Mouse (Mus musculus) forebrain, postnatal 0 days (tissue): ENCODE results near the gene Tubb4a. TPM values are rescaled to one million over a fixed set of nuclear protein-coding genes. Genes with fewer than 3 reads are reported as not detected.

Experiments used
- ATAC-seq: fragments of 200-750 bp; cut with Nextera tagmentation; 2 replicates; pipeline ENCODE4 v1.8.0; 2017; ENCODE audit warnings: mild to moderate bottlenecking, moderate library complexity
- DNase-seq: peaks from one replicate; pipeline ENCODE4 v3.0.0-alpha.2; 2015
- H3K27ac ChIP-seq: fragments of 300-500 bp; sonication (generic); 2 replicates; pipeline ENCODE4 v1.5.1; 2014; ENCODE audit warnings: low read depth, mild to moderate bottlenecking, antibody characterized with exemption, low read length, moderate library complexity, mixed read lengths
- H3K27me3 ChIP-seq: fragments of 300-500 bp; sonication (generic); 2 replicates; pipeline ENCODE4 v1.6.1; 2014; ENCODE audit warnings: mild to moderate bottlenecking, low read length, mixed read lengths; ENCODE audit not compliant: insufficient read depth
- H3K36me3 ChIP-seq: fragments of 300-500 bp; sonication (generic); 2 replicates; pipeline ENCODE4 v1.6.1; 2014; ENCODE audit warnings: mild to moderate bottlenecking, moderate library complexity; ENCODE audit not compliant: insufficient read depth
- H3K4me1 ChIP-seq: fragments of 300-500 bp; sonication (generic); 2 replicates; pipeline ENCODE4 v1.6.1; 2014; ENCODE audit warnings: antibody characterized with exemption; ENCODE audit not compliant: insufficient read depth
- H3K4me2 ChIP-seq: fragments of 300-500 bp; sonication (generic); 2 replicates; pipeline ENCODE4 v1.6.1; 2014; ENCODE audit warnings: low read depth, mild to moderate bottlenecking, moderate library complexity
- H3K4me3 ChIP-seq: fragments of 300-500 bp; sonication (generic); 2 replicates; pipeline ENCODE4 v1.5.1; 2014; ENCODE audit warnings: low read depth, low read length, mixed read lengths
- H3K9ac ChIP-seq: fragments of 300-500 bp; sonication (generic); 2 replicates; pipeline ENCODE4 v1.6.1; 2014; ENCODE audit warnings: mild to moderate bottlenecking
- H3K9me3 ChIP-seq: fragments of 300-500 bp; sonication (generic); 2 replicates; pipeline ENCODE4 v1.6.1; 2016; ENCODE audit warnings: low read length
- CTCF ChIP-seq: sonication (generic); IDR thresholded peaks from 2 replicates; pipeline ENCODE4 v1.5.1; 2016; ENCODE audit warnings: antibody characterized with exemption, control low read depth, low read depth
- WGBS: fragments of 180-500 bp; shearing (Covaris S2); extraction: QIAGEN DNeasy Blood & Tissue Kit; methylation state at CpG from one replicate; pipeline ENCODE4 v1.1.7; 2014; 5-methylcytosine and 5-hydroxymethylcytosine counted together
- polyA plus RNA-seq: library from polyadenylated mRNA; unstranded; fragments of >200 nt; fragmentation: Nextera tagmentation; extraction: Ambion mirVana; gene quantifications from 2 replicates; pipeline ENCODE4 v1.2.1, GENCODE M21; 2015
- total RNA-seq: library from RNA; depleted of rRNA; stranded (reverse); fragments of >200 nt; gene quantifications from 2 replicates; pipeline ENCODE4 v1.2.3, GENCODE M21; 2014

Gene Tubb4a
- total and polyA plus RNA-seq, 2 experiments from 2014 or later: 157 to 453 TPM

DNA sequence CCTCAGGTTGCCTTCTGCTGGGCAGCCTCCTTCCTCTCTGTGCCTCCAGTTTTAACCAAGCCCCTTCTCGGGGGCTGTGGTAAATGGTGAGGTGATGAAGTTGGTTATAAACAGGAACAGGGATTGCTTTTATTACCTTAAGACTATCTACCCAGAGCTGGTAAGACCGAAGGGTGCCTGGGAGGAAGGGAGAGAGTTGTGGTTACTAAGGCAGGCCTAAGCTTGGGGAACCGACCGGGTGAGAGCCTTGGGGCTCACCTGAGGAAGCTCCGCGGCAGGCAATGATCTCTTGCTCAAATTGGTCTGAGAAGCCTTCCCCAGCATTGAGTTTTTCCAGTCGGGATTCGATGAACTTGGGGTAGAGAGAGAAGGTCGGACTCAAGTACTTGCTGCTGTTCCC, 17.3 kb downstream of the Tubb4a start:
- H3K27me3 ChIP-seq: no peaks in the 10 kb centered on the region
- no peak overlapping the region for H3K27ac ChIP-seq
- ATAC-seq: 0 out of 2 replicates have a peak, but pooled peaks have one; percentile 10
- 0 out of 2 replicates have a peak overlapping the region, but pooled peaks have one; percentile 8 for H3K4me2 ChIP-seq
- no peak for TF ChIP-seq CTCF
- H3K4me1 ChIP-seq: no peaks in the 10 kb centered on the region
- H3K4me3 ChIP-seq: no peak overlapping the region
- no peaks in the 10 kb centered on the region for H3K36me3 ChIP-seq
- H3K9ac ChIP-seq: 0 out of 2 replicates have a peak overlapping the region, but pooled peaks have one; percentile 19
- H3K9me3 ChIP-seq: no peaks in the 10 kb centered on the region
- no peak for DNase-seq
- 13% methylated on average over 9 of the region's 9 CpGs for WGBS

DNA sequence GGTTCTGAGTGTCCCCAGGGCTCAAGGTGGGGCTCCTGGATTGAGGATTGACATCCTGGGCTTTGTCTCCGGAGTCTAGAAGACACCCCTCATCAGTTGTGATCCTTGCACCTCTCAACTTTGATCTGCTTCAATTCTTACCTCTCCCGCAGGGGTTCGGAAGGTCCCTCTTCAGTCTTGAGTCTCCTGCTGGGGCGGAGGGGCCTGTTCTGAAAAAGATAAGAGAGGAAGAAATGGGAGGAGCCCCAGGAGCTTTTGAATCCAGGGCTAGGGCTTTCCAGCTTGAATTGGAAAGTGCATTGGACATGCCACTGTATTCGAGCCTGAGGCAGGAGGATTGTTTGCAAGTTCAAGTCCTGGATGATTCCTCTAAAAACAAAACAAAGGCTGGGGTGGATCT, 20.7 kb downstream of the Tubb4a start:
- no peaks in the 10 kb centered on the region for H3K36me3 ChIP-seq
- ATAC-seq: no peak
- no peaks in the 10 kb centered on the region for H3K9me3 ChIP-seq
- no peak overlapping the region for H3K4me2 ChIP-seq
- no peak overlapping the region for H3K4me3 ChIP-seq
- DNase-seq: no peak
- H3K4me1 ChIP-seq: no peaks in the 10 kb centered on the region
- no peak overlapping the region for H3K27ac ChIP-seq
- peaks cover 13% of the 10 kb centered on the region for H3K27me3 ChIP-seq
- H3K9ac ChIP-seq: no peak overlapping the region
- TF ChIP-seq CTCF: no peak
- 58% methylated on average over 5 of the region's 5 CpGs for WGBS

DNA sequence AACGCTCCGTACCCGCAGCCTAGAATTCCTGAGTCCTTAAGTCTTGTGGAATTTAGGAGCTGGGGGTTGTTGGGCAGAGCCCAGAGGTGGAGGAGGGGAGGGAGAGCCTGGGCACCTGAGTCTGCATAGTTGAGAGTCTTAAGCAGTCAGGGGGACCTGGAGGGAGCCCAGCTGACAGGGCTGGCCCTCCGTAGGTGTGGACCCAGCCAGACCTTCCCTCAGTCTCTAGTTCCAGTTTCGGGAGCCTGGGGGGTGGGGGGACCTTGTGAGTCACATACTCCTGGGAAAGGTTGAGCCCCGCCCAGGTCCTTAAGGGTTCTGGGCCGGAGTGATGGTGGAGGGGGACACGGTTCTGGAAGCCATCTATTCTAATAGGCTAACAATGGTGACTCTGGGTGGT, 24.6 kb downstream of the Tubb4a start:
- Histone ChIP-seq H3K36me3 (no peaks in the 10 kb centered on the region), H3K9me3 (no peaks in the 10 kb centered on the region), H3K4me2 (no peak overlapping the region), H3K4me1 (peaks cover 8% of the 10 kb centered on the region), H3K27ac (no peak overlapping the region), H3K4me3 (no peak overlapping the region), H3K27me3 (peaks cover 22% of the 10 kb centered on the region), H3K9ac (no peak overlapping the region)
- TF ChIP-seq CTCF: no peak
- ATAC-seq: no peak
- no peak for DNase-seq
- 11% methylated on average over 8 of the region's 8 CpGs for WGBS

DNA sequence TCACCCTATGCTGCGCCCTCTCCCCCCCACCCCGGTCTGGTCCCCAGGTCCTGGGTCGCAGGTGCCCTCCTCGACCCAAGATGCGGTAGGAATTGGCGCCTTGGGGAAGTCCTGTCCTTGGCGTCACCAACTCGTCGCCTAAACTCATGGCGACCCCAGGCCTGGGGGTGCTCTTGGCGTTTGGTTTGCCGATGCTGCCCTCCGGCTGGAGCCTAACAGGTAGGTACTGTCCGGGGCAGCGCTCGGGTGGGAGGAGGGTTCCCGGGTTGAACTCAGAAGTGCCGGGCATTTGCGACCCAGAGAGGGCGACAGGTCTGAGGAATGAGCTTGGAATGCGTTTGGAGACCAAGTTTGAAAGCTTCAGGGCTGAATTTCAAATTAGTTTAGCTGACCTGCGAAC, 25.0 kb downstream of the Tubb4a start:
- WGBS: 4% methylated on average over 22 of the region's 22 CpGs
- TF ChIP-seq CTCF: no peak
- H3K9ac ChIP-seq: no peak overlapping the region
- no peaks in the 10 kb centered on the region for H3K36me3 ChIP-seq
- DNase-seq (no peak), ATAC-seq (no peak)
- H3K27ac ChIP-seq: no peak overlapping the region
- H3K27me3 ChIP-seq: peaks cover 22% of the 10 kb centered on the region
- peak overlapping the region; percentile 45 for H3K4me2 ChIP-seq
- peak overlapping the region; percentile 30 for H3K4me3 ChIP-seq
- no peaks in the 10 kb centered on the region for H3K9me3 ChIP-seq
- H3K4me1 ChIP-seq: peaks cover 9% of the 10 kb centered on the region

DNA sequence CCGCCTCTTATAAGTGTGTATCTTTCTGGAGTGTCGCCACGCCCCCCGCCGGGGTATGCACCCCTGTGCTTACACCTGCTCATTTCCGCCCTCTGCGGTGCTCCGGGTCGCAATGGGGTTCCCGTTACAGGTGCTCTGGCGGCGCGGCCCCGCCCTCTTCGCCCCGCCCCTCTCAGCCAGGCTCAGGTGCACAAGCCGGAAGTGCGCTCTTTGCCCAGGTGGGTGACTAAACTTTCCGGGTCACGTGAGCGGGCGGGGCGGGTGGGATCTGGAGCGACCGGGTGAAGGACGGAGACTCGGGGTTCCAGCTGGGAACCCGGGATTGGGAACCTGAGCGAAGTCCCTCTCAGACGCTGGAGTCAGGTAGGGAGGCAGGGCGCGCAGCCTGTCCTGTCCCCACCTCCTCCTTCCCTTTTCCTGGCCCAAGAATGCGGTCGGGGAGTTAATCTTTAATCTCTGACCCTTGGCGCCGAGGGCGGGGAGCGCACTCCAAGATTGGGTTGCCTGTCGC, 25.5 kb downstream of the Tubb4a start:
- Histone ChIP-seq H3K4me1 (peaks cover 9% of the 10 kb centered on the region), H3K4me3 (peak overlapping the region; percentile 30), H3K36me3 (peaks cover 3% of the 10 kb centered on the region; the same call in 1 of the 2 replicates), H3K4me2 (peak overlapping the region; percentile 45), H3K27ac (no peak overlapping the region), H3K27me3 (peaks cover 22% of the 10 kb centered on the region), H3K9ac (no peak overlapping the region), H3K9me3 (no peaks in the 10 kb centered on the region)
- no peak for TF ChIP-seq CTCF
- under 1% methylated on average over 39 of the region's 39 CpGs for WGBS
- ATAC-seq (no peak), DNase-seq (no peak)

DNA sequence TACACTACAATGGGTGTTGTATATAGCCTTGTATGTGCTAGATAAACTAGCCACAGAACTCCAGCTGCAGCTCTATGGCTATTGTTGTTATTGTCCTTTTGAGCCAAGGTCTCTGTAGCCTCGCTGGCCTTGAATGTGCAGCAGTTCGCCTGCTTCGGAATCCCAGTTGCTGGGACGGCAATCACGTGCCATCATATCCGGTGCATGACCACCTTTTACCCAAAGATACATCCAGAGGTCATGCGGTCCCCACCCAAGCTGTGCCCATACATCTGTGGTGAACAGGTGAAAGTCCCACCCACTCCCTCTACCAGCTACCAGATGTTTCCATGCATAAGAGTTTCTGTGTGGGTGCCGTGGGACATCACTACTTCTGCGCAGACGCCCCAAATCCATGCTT, 26.5 kb downstream of the Tubb4a start:
- DNase-seq: no peak
- no peak for ATAC-seq
- no peak overlapping the region; the same call in 1 of the 2 replicates for H3K9ac ChIP-seq
- H3K4me2 ChIP-seq: peak overlapping the region; percentile 54
- peaks cover 9% of the 10 kb centered on the region for H3K4me1 ChIP-seq
- peaks cover 22% of the 10 kb centered on the region for H3K27me3 ChIP-seq
- TF ChIP-seq CTCF: no peak
- H3K9me3 ChIP-seq: no peaks in the 10 kb centered on the region
- H3K4me3 ChIP-seq: peak overlapping the region; percentile 86
- WGBS: 38% methylated on average over 10 of the region's 10 CpGs
- H3K36me3 ChIP-seq: peaks cover 9% of the 10 kb centered on the region
- H3K27ac ChIP-seq: no peak overlapping the region

DNA sequence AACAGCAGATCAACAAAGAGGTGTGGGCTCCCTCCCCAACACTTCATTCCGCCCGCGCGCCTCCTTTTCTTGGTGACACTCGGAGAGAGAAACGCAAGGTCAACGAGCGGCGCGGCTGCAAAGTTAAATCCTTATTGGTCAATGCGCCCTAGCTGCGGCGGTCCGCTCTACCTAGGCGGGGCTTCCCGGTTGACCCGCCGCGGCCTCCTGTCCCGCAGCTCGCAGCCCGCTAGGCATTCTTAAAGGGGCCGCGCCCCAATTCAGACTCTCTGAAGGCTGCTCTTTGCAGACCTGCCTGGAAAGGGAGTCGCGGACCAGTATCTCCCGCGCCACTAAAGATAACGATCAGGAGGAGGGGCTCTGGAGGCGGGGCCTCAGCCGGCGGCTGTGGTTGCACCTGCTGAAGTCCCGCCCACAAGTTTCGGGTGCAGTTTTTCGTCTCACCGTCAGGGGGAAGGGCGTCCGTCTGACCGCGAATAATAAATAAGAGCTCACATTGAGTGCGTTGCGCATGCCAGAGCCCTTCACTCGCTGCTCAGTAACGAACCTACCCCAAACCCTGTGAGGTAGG, 27.3 kb downstream of the Tubb4a start:
- WGBS: under 1% methylated on average over 44 of the region's 44 CpGs
- Histone ChIP-seq H3K27ac (peak overlapping the region; percentile 87), H3K4me2 (peak overlapping the region; percentile 54), H3K9ac (peak overlapping the region; percentile 75), H3K36me3 (peaks cover 15% of the 10 kb centered on the region), H3K27me3 (peaks cover 22% of the 10 kb centered on the region), H3K4me1 (peaks cover 9% of the 10 kb centered on the region), H3K9me3 (no peaks in the 10 kb centered on the region), H3K4me3 (peak overlapping the region; percentile 86)
- peak; percentile 92 for ATAC-seq
- peak; percentile 97 for DNase-seq
- TF ChIP-seq CTCF: peak; percentile 84
